Mouse (Mus musculus) CH12.LX (cell line): ENCODE results near the gene Nkapd1. TPM values are rescaled to one million over a fixed set of nuclear protein-coding genes. Genes with fewer than 3 reads are reported as not detected.

ENCODE experiments used
- DNase-seq: peaks from one replicate; pipeline ENCODE4 v3.0.0-alpha.2; 2013; ENCODE audit errors: extremely low read depth
- H3K27ac ChIP-seq: 2 replicates; pipeline ENCODE4 v1.5.1; 2012; ENCODE audit warnings: low read depth, mild to moderate bottlenecking, control low read depth, moderate library complexity; ENCODE audit not compliant: insufficient read depth
- H3K27me3 ChIP-seq: replicated peaks from 2 replicates; pipeline ENCODE3; 2012; ENCODE audit warnings: inconsistent platforms
- H3K36me3 ChIP-seq, 2 experiments: replicated peaks in 1 of 2; 2 replicates each; pipeline versions ENCODE3 to v1.6.1; 2012; ENCODE audit warnings: inconsistent platforms in 1 of 2, low read length in 1 of 2, mild to moderate bottlenecking in 1 of 2, mixed read lengths in 1 of 2, moderate library complexity in 1 of 2; ENCODE audit not compliant: control insufficient read depth in 1 of 2, insufficient read depth in 1 of 2
- H3K4me1 ChIP-seq, 2 experiments: 2 replicates each; pipeline ENCODE4 v1.6.1; 2012; ENCODE audit warnings: inconsistent platforms in 1 of 2, moderate library complexity in 1 of 2; ENCODE audit not compliant: insufficient read depth in 2 of 2, control insufficient read depth in 1 of 2
- H3K4me2 ChIP-seq: 2 replicates; pipeline ENCODE4 v1.6.1; 2012; ENCODE audit warnings: low read depth, mild to moderate bottlenecking, control low read depth; ENCODE audit not compliant: poor library complexity, insufficient read depth, severe bottlenecking
- H3K4me3 ChIP-seq, 3 experiments: fragments of 150-350 bp in 1 of 3; sonication (generic) in 1 of 3; replicated peaks in 1 of 3; 2 replicates each; pipeline versions ENCODE3 to v1.5.1; 2011 to 2012; ENCODE audit warnings: low read depth in 2 of 3, low read length in 2 of 3, mild to moderate bottlenecking in 2 of 3, moderate library complexity in 2 of 3, control low read depth in 1 of 3, improper control_type of control experiment in 1 of 3, inconsistent platforms in 1 of 3, mixed read lengths in 1 of 3; ENCODE audit not compliant: poor library complexity in 1 of 3
- H3K79me2 ChIP-seq: replicated peaks from 2 replicates; pipeline ENCODE4 v1.6.1; 2012; ENCODE audit warnings: mild to moderate bottlenecking, moderate library complexity; ENCODE audit not compliant: control insufficient read depth, poor library complexity, insufficient read depth, severe bottlenecking; ENCODE audit errors: extremely low read depth
- H3K9ac ChIP-seq: 2 replicates; pipeline ENCODE4 v1.6.1; 2012; ENCODE audit warnings: low read depth, mild to moderate bottlenecking, control low read depth, moderate library complexity; ENCODE audit not compliant: insufficient read depth
- H3K9me3 ChIP-seq: replicated peaks from 2 replicates; pipeline ENCODE3; 2012; ENCODE audit warnings: low read length, inconsistent platforms, mixed read lengths
- CHD2 ChIP-seq: IDR thresholded peaks from 2 replicates; pipeline ENCODE4 v1.6.1; 2011; ENCODE audit warnings: low read length, improper control_type of control experiment
- CTCF ChIP-seq, 2 experiments: IDR thresholded peaks in 1 of 2; conservative IDR thresholded peaks in 1 of 2; 2 replicates each; pipeline ENCODE4 v1.5.1; 2011 to 2012; ENCODE audit warnings: low read depth in 2 of 2, low read length in 2 of 2, improper control_type of control experiment in 1 of 2, inconsistent platforms in 1 of 2, mild to moderate bottlenecking in 1 of 2, moderate library complexity in 1 of 2
- ELF1 ChIP-seq: IDR thresholded peaks from 2 replicates; pipeline ENCODE4 v1.6.1; 2014; ENCODE audit warnings: low read depth, mild to moderate bottlenecking, inconsistent platforms, low read length, improper control_type of control experiment
- EP300 ChIP-seq: IDR thresholded peaks from 2 replicates; pipeline ENCODE4 v1.6.1; 2011; ENCODE audit warnings: low read length, improper control_type of control experiment
- GABPA ChIP-seq: IDR thresholded peaks from 2 replicates; pipeline ENCODE4 v1.6.1; 2012; ENCODE audit warnings: low read depth, low read length, improper control_type of control experiment, inconsistent platforms; ENCODE audit not compliant: insufficient replicate concordance
- HCFC1 ChIP-seq: IDR thresholded peaks from 2 replicates; pipeline ENCODE4 v1.6.1; 2012; ENCODE audit warnings: low read depth, mild to moderate bottlenecking, inconsistent platforms, low read length, improper control_type of control experiment
- JUN ChIP-seq: IDR thresholded peaks from 2 replicates; pipeline ENCODE4 v1.6.1; 2011; ENCODE audit warnings: low read depth, mild to moderate bottlenecking, low read length, improper control_type of control experiment, moderate library complexity; ENCODE audit not compliant: insufficient read depth
- MAZ ChIP-seq: IDR thresholded peaks from 2 replicates; pipeline ENCODE4 v1.6.1; 2012; ENCODE audit warnings: low read depth, mild to moderate bottlenecking, inconsistent platforms, low read length, improper control_type of control experiment, moderate library complexity
- MXI1 ChIP-seq: IDR thresholded peaks from 2 replicates; pipeline ENCODE4 v1.6.1; 2011; ENCODE audit warnings: mild to moderate bottlenecking, low read depth, low read length, improper control_type of control experiment
- NELFE ChIP-seq: IDR thresholded peaks from 2 replicates; pipeline ENCODE4 v1.6.1; 2011; ENCODE audit warnings: low read depth, low read length, improper control_type of control experiment
- NRF1 ChIP-seq: IDR thresholded peaks from 2 replicates; pipeline ENCODE4 v1.6.1; 2014; ENCODE audit warnings: low read depth, mild to moderate bottlenecking, inconsistent platforms, low read length, improper control_type of control experiment, moderate library complexity
- POLR2A ChIP-seq: IDR thresholded peaks from 2 replicates; pipeline ENCODE4 v1.6.1; 2011; ENCODE audit warnings: low read depth, mild to moderate bottlenecking, improper control_type of control experiment, low read length
- POLR2AphosphoS2 ChIP-seq: IDR thresholded peaks from 2 replicates; pipeline ENCODE4 v1.6.1; 2011; ENCODE audit warnings: low read depth, low read length, improper control_type of control experiment
- RCOR1 ChIP-seq: conservative IDR thresholded peaks from 2 replicates; pipeline ENCODE4 v1.6.1; 2012; ENCODE audit warnings: low read depth, mild to moderate bottlenecking, inconsistent platforms, low read length, improper control_type of control experiment
- SIN3A ChIP-seq: IDR thresholded peaks from 2 replicates; pipeline ENCODE4 v1.6.1; 2012; ENCODE audit warnings: low read length, improper control_type of control experiment, inconsistent platforms
- SMC3 ChIP-seq: IDR thresholded peaks from 2 replicates; pipeline ENCODE4 v1.6.1; 2011; ENCODE audit warnings: low read depth, low read length, improper control_type of control experiment
- USF1 ChIP-seq: IDR thresholded peaks from 2 replicates; pipeline ENCODE4 v1.6.1; 2014; ENCODE audit warnings: low read depth, mild to moderate bottlenecking, inconsistent platforms, low read length, improper control_type of control experiment
- USF2 ChIP-seq: conservative IDR thresholded peaks from 2 replicates; pipeline ENCODE4 v1.6.1; 2011; ENCODE audit warnings: low read depth, low read length, improper control_type of control experiment
- ZKSCAN1 ChIP-seq: IDR thresholded peaks from 2 replicates; pipeline ENCODE4 v1.6.1; 2012; ENCODE audit warnings: low read depth, inconsistent platforms, low read length, improper control_type of control experiment, borderline replicate concordance
- ZMIZ1 ChIP-seq: IDR thresholded peaks from 2 replicates; pipeline ENCODE4 v1.6.1; 2012; ENCODE audit warnings: low read depth, mild to moderate bottlenecking, inconsistent platforms, low read length, improper control_type of control experiment
- ZNF384 ChIP-seq: IDR thresholded peaks from 2 replicates; pipeline ENCODE4 v1.6.1; 2012; ENCODE audit warnings: low read depth, low read length, improper control_type of control experiment, inconsistent platforms
- dilution Hi-C: fragments of 300-500 bp; cut with MboI; formaldehyde crosslinking; loops from 2 replicates; pipeline ENCODE4 v1.14.3; 2020; ENCODE audit warnings: low sequenced_read_pairs; ENCODE audit not compliant: extremely low pct_unique_long_range_greater_than_20kb, extremely low pct_ligation_motif_present
- in situ Hi-C: fragments of 300-500 bp; cut with MboI; formaldehyde crosslinking; loops from 3 replicates; pipeline ENCODE4 v1.14.3; 2019; ENCODE audit warnings: low sequenced_read_pairs, low pct_ligation_motif_present, low pct_unique_long_range_greater_than_20kb, mixed read lengths
- polyA plus RNA-seq: library from polyadenylated mRNA; unstranded; fragments of >175 nt; gene quantifications from 2 replicates; pipeline ENCODE4 v1.2.1, GENCODE M21; 2012; ENCODE audit warnings: low read depth; ENCODE audit not compliant: insufficient read length
- total RNA-seq, 2 experiments: library from RNA; depleted of rRNA; stranded (reverse); fragments of 300-350 nt in 1 of 2; fragments of >200 nt in 1 of 2; gene quantifications; 2 replicates each; pipeline ENCODE4 v1.2.3; 2012 to 2014

Nkapd1 gene
- total and polyA plus RNA-seq, 3 experiments: 10.0 to 36.7 (median 13.5) TPM

DNA sequence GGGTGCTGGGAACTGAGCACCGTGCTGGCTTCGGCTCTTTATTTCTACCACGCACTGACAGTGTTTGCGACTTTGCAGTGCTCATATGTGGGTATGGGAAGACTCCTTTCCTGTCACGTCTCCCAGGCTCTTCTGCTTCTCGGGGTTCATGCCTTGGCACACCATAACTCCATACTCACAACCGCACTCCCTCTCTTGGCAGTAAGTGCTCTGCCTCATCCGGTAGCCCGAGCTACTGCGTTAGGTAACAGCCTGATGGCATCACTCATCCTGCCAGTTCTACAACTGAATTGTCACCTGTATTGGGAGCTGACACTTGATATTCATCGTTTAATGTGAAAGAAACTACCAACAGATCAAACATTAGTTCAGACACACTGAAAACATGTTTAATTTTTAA, 17.0 kb upstream of the Nkapd1 start:
- peaks cover 28 to 60% of the 10 kb centered on the region in 2 experiments for H3K36me3 ChIP-seq
- no peak overlapping the region for H3K9ac ChIP-seq
- no peak for DNase-seq

DNA sequence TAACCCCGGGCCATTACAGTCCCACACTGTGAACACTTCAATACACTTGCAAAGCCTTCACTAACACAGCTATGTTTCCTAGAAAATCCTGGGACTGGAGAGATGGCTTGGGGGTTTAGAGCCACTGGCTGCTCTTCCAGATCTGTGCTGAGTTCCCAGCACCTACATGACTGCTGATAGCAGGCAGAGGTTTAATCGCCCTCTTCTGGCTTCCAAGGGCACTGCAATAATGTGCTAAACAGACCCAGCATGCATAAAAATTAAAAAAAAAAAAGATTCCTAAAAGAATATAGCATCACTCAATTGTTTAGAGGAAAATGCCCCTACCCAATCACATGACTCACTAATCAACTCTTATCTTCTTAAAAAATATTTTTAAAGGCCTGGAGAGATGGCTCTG, 15.8 kb upstream of the Nkapd1 start:
- H3K9me3 ChIP-seq: no peaks in the 10 kb centered on the region
- peak; percentile 28 for DNase-seq

More for the DNA sequence above, 17.0 kb upstream of the Nkapd1 start:
- no peak overlapping the region for H3K4me3 ChIP-seq
- no peaks in the 10 kb centered on the region for H3K79me2 ChIP-seq
- H3K27me3 ChIP-seq: no peaks in the 10 kb centered on the region
- H3K4me2 ChIP-seq: no peak overlapping the region
- H3K9me3 ChIP-seq: no peaks in the 10 kb centered on the region
- in situ Hi-C loops (no loop called here), dilution Hi-C loops (no loop called here)
- no peaks in the 10 kb centered on the region for H3K4me1 ChIP-seq
- TF ChIP-seq NRF1: no peak
- no peak overlapping the region for H3K27ac ChIP-seq

DNA sequence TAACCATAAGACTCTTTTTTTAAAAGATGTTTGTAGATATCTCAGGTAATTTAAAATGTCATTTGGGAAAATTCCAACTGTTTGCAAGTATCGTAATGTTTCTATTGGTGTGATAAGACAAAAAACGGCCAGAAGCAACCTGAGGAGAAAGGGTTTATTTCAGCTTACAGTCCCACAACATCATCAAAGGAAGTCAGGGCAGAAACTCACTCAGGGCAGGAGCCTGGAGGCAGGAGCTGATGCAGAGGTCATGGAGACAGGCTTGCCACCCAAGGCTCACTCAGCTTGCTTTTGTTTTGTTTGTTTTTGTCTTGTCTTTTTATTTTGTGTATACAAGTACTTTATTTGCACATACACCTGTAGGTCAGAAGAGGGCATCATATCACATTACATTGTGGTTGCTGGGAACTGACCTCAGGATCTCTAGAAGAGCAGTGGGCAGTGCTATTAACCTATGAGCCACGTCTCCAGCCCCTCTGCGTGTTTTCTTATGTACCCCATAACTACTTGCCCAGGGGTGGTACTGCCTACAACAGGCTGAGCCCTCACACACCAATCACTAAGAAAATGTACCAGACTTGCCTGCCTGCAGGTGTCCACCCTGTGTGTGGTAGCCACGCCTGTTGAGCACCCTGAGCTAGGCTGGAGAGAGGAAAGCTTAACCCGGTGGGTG, 14.9 kb upstream of the Nkapd1 start:
- dilution Hi-C loops (no loop called here), in situ Hi-C loops (no loop called here)
- no peaks in the 10 kb centered on the region for H3K4me1 ChIP-seq
- no peaks in the 10 kb centered on the region for H3K27me3 ChIP-seq
- H3K27ac ChIP-seq: no peak overlapping the region
- no peaks in the 10 kb centered on the region for H3K79me2 ChIP-seq
- no peak overlapping the region for H3K9ac ChIP-seq
- TF ChIP-seq ZKSCAN1 (no peak), SMC3 (no peak), GABPA (no peak), USF2 (no peak), POLR2AphosphoS2 (no peak), MXI1 (no peak), NRF1 (no peak), HCFC1 (no peak), EP300 (no peak), POLR2A (no peak), RCOR1 (no peak), CHD2 (no peak), ZMIZ1 (no peak), NELFE (no peak), JUN (no peak), MAZ (no peak), USF1 (no peak)
- no peak for DNase-seq
- H3K9me3 ChIP-seq: no peaks in the 10 kb centered on the region
- H3K36me3 ChIP-seq: peaks cover 17 to 41% of the 10 kb centered on the region in 2 experiments
- H3K4me3 ChIP-seq: no peak overlapping the region
- no peak overlapping the region for H3K4me2 ChIP-seq

More for the DNA sequence above, 15.8 kb upstream of the Nkapd1 start:
- Histone ChIP-seq H3K27me3 (no peaks in the 10 kb centered on the region), H3K4me1 (no peaks in the 10 kb centered on the region), H3K9ac (no peak overlapping the region), H3K36me3 (peaks cover 22 to 49% of the 10 kb centered on the region in 2 experiments), H3K4me3 (no peak overlapping the region), H3K79me2 (no peaks in the 10 kb centered on the region), H3K4me2 (no peak overlapping the region), H3K27ac (no peak overlapping the region)
- in situ Hi-C loops (no loop called here), dilution Hi-C loops (no loop called here)
- TF ChIP-seq ZNF384: peak; percentile 40; the same call in 1 of the 2 replicates
- peak in 1 of 2 experiments; percentile 42; a peak in 2 of 4 replicates for TF ChIP-seq CTCF (conservative IDR thresholded peaks at IDR 0.05 in 1 of 2, IDR thresholded peaks at IDR 0.05 in 1 of 2; ENCODE audit: low read depth in 2 of 2, low read length in 2 of 2)
- TF ChIP-seq SMC3: peak; percentile 24
- TF ChIP-seq POLR2AphosphoS2: no peak
- no peak for TF ChIP-seq NRF1
- no peak for TF ChIP-seq SIN3A
- no peak for TF ChIP-seq ELF1
- no peak for TF ChIP-seq MAZ
